Mouse (Mus musculus) intestine, postnatal 0 days (tissue): Measurements from ENCODE around the gene Hmcn1. TPM values are rescaled to one million over a fixed set of nuclear protein-coding genes. Genes with fewer than 3 reads are reported as not detected.

Experiments used
- ATAC-seq: fragments of 200-750 bp; cut with Nextera tagmentation; 2 replicates; pipeline ENCODE4 v1.8.0; 2017; ENCODE audit warnings: mild to moderate bottlenecking, moderate TSS enrichment, moderate library complexity
- H3K27ac ChIP-seq: fragments of 300-500 bp; sonication (generic); 2 replicates; pipeline ENCODE4 v1.5.1; 2014; ENCODE audit warnings: mild to moderate bottlenecking, low read depth, low read length, moderate library complexity
- H3K27me3 ChIP-seq: fragments of 300-500 bp; sonication (generic); replicated peaks from 2 replicates; pipeline ENCODE4 v1.6.1; 2014; ENCODE audit warnings: low read length, mixed read lengths; ENCODE audit not compliant: control insufficient read depth, insufficient read depth
- H3K36me3 ChIP-seq: fragments of 300-500 bp; sonication (generic); 2 replicates; pipeline ENCODE4 v1.6.1; 2014; ENCODE audit warnings: mild to moderate bottlenecking, moderate library complexity; ENCODE audit not compliant: control insufficient read depth, insufficient read depth
- H3K4me1 ChIP-seq: fragments of 300-500 bp; sonication (generic); replicated peaks from 2 replicates; pipeline ENCODE4 v1.6.1; 2014; ENCODE audit warnings: antibody characterized with exemption, low read length, mixed read lengths; ENCODE audit not compliant: control insufficient read depth, insufficient read depth
- H3K4me2 ChIP-seq: fragments of 300-500 bp; sonication (generic); replicated peaks from 2 replicates; pipeline ENCODE4 v1.6.1; 2014; ENCODE audit warnings: low read depth, mild to moderate bottlenecking, moderate library complexity
- H3K4me3 ChIP-seq: fragments of 300-500 bp; sonication (generic); 2 replicates; pipeline ENCODE4 v1.5.1; 2014; ENCODE audit warnings: low read depth, low read length
- H3K9ac ChIP-seq: fragments of 300-500 bp; sonication (generic); 2 replicates; pipeline ENCODE4 v1.6.1; 2014; ENCODE audit warnings: mild to moderate bottlenecking, low read depth, low read length
- H3K9me3 ChIP-seq: fragments of 300-500 bp; sonication (generic); 2 replicates; pipeline ENCODE4 v1.6.1; 2016; ENCODE audit warnings: mixed run types; ENCODE audit not compliant: control insufficient read depth
- CTCF ChIP-seq: sonication (generic); IDR thresholded peaks from 2 replicates; pipeline ENCODE4 v1.5.1; 2016; ENCODE audit warnings: low read depth, mild to moderate bottlenecking, control low read depth, antibody characterized with exemption, moderate library complexity
- WGBS: fragments of 180-500 bp; shearing (Covaris S2); extraction: QIAGEN DNeasy Blood & Tissue Kit; methylation state at CpG from one replicate; pipeline ENCODE4 v1.1.7; 2014; 5-methylcytosine and 5-hydroxymethylcytosine counted together
- polyA plus RNA-seq: library from polyadenylated mRNA; unstranded; fragments of >200 nt; fragmentation: Nextera tagmentation; extraction: Ambion mirVana; gene quantifications from 2 replicates; pipeline ENCODE4 v1.2.1, GENCODE M21; 2015

Gene Hmcn1
- polyA plus RNA-seq, 1 experiment from 2014 or later, result 4.2 TPM

DNA sequence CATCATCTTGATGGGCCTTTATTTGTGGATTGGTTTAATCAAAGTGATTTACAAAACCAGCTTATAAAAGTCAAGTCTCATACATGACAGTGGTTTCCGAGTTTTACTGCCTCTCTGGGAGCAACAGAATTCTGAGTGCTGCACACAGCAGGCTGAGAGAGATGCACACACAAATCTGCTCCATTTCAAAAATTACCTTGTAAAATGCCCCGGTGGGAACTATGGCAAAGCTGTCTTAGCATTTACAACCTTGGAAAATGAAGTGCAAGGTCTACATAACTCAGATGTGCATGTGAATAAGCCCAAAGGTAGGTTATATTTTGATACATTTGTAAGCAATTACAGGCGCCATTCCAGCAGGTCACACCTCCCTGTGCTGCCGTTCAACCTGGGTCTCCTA, 245.5 kb downstream of the Hmcn1 start:
- 84% methylated on average over 4 of the region's 4 CpGs for WGBS
- TF ChIP-seq CTCF, result no peak
- ATAC-seq, result no peak

DNA sequence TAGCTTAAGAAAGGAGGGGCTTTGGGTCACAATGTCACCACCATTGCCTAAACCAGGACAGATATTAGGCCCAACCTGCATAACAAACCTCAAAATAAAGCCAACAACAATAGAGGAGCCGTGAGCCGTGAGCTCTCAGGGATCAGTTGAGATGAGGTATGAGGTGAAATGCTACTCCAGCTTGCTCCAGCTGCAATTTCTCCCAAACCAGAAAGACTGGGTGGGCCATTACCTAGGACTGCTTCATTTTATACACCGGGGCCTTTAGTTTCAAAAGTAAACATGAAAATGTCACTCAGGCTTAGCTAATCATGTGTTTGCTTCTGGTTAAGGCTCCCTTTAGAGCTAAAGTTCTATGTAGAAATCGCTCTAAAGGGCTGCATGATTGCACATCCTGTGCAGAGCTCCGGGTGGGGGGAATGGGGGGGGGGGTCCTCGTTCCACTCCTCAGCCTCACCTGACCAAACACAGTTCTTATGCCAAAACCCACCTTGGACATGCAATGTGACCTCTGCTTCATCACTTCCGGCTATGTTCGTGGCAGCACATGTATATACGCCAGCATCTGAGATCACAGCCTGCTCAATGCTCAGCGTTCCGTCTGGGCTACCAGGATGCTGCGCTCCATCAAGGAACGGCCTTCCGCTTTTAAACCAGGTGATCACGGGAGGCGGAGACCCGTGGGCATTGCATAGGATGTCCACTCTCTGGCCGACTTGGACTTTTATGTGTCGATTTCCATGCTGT, 250.0 kb downstream of the Hmcn1 start:
- Histone ChIP-seq H3K27ac (no peak overlapping the region), H3K27me3 (no peaks in the 10 kb centered on the region)

More for the DNA sequence above, 245.5 kb downstream of the Hmcn1 start:
- Histone ChIP-seq H3K27me3 (no peaks in the 10 kb centered on the region), H3K4me1 (no peaks in the 10 kb centered on the region), H3K4me3 (no peak overlapping the region), H3K36me3 (no peaks in the 10 kb centered on the region), H3K9me3 (no peaks in the 10 kb centered on the region), H3K9ac (no peak overlapping the region), H3K4me2 (no peak overlapping the region), H3K27ac (no peak overlapping the region)

DNA sequence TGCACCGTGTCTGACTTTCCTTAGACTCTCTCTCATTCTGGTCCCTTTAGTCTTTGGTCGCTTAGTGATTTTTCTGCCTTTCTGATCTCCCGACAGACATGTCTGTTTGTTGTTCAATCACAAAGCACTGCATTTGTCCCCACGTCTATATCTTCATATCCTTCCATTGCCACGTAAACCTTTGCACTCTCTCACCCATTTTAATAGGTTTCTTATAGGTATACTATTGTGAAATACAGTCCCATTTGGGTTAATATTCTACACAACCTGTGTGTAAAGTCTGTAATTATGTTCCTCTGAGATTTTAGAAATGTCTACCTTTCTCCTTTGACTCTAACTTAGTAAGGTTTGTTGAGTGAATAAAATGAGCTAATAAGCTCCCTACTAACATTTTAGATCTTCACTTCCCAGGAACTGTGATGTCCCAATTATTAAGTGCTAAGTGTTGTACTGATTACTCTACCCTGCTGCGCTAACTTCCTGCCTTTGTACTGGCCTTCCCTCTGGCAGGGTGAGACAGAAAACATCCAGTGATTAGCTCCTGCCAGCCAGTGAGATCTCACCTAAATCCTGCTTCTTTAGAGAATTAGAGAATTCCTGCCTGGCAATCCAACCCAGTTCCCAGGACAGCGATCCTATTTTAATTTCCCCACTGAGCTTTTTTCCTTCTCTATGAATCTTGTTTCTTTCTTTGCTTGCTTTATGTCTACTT, 250.7 kb downstream of the Hmcn1 start:
- no peak for TF ChIP-seq CTCF
- H3K4me1 ChIP-seq, result no peaks in the 10 kb centered on the region
- peak; percentile 68 for ATAC-seq
- no peak overlapping the region for H3K4me2 ChIP-seq
- 51% methylated on average over 7 of the region's 7 CpGs for WGBS
- H3K9ac ChIP-seq, result no peak overlapping the region
- H3K27ac ChIP-seq, result no peak overlapping the region
- no peaks in the 10 kb centered on the region for H3K27me3 ChIP-seq
- H3K36me3 ChIP-seq, result no peaks in the 10 kb centered on the region
- H3K9me3 ChIP-seq, result no peaks in the 10 kb centered on the region
- no peak overlapping the region for H3K4me3 ChIP-seq

More for the DNA sequence above, 250.0 kb downstream of the Hmcn1 start:
- no peak overlapping the region for H3K4me2 ChIP-seq
- WGBS, result 75% methylated on average over 19 of the region's 19 CpGs
- H3K36me3 ChIP-seq, result no peaks in the 10 kb centered on the region
- ATAC-seq, result no peak
- no peaks in the 10 kb centered on the region for H3K4me1 ChIP-seq
- no peak overlapping the region for H3K4me3 ChIP-seq
- no peak for TF ChIP-seq CTCF
- H3K9ac ChIP-seq, result no peak overlapping the region
- no peaks in the 10 kb centered on the region for H3K9me3 ChIP-seq

DNA sequence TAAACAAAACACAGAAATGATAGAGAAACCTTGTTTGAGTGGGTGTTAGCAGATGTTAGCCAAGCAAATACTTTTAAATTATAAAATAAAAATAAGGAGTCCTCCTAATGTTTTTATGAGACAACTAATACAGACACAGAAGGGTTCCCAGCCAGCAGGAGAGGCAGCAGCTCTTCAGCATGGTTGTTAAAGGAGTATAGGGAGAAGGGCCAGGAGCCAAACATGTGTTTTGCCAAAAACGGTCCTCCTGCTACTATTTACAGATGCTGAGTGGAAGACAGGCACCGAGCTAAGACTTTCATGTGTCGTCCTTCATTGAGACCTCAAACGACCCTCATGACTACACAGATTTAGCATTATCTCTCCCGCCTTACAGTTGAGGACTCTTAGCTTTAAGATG, 281.8 kb downstream of the Hmcn1 start:
- H3K4me2 ChIP-seq, result no peak overlapping the region
- no peak overlapping the region for H3K9ac ChIP-seq
- H3K27me3 ChIP-seq, result no peaks in the 10 kb centered on the region
- WGBS, result 51% methylated on average over 5 of the region's 5 CpGs
- no peaks in the 10 kb centered on the region for H3K36me3 ChIP-seq
- H3K27ac ChIP-seq, result no peak overlapping the region
- no peak for TF ChIP-seq CTCF
- no peaks in the 10 kb centered on the region for H3K9me3 ChIP-seq
- no peak overlapping the region for H3K4me3 ChIP-seq
- no peak for ATAC-seq
- no peaks in the 10 kb centered on the region for H3K4me1 ChIP-seq

DNA sequence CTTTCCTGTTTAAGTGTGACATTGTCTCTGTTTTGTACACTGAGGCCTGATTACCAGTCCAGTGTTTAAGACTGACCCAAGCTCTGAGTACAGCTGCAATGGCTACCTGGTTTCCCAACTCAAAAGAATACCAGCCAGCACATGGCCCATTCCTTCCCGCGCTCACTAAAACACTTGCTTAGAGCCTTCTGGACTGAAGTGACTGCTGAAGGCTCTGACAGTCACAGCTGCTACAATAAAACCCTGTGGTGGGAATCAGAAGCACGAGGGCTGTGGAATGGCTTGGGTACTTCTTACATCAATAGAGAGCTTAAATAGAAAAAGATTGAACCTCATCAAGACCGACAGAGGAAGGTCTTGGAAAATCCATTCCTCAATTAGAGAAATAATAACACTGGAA, 286.7 kb downstream of the Hmcn1 start:
- Histone ChIP-seq H3K4me1 (no peaks in the 10 kb centered on the region), H3K9me3 (no peaks in the 10 kb centered on the region), H3K4me2 (no peak overlapping the region), H3K4me3 (no peak overlapping the region), H3K27me3 (no peaks in the 10 kb centered on the region), H3K27ac (no peak overlapping the region), H3K36me3 (no peaks in the 10 kb centered on the region), H3K9ac (no peak overlapping the region)
- TF ChIP-seq CTCF, result no peak
- WGBS, result 85% methylated on average over 4 of the region's 4 CpGs
- ATAC-seq, result no peak

DNA sequence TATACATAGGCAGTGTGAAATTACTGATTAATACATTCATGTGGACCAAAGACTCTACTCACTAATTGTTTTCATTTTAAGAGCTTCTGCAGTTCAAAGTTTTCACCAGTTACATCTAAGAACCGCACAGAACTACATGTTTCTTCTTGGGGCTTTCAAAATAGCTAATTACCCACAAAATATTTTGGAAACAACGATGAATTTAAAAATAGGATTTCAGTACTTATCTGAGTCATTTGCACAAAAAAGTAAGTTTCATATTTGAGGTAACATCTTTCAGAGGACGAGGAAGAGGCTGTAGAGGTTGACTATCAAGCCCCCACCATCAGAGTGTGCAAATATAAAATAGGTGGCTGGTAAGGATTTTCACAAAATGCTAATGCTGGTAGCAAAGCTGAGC, 295.5 kb downstream of the Hmcn1 start:
- TF ChIP-seq CTCF, result no peak
- no peak for ATAC-seq
- H3K4me1 ChIP-seq, result no peaks in the 10 kb centered on the region
- H3K36me3 ChIP-seq, result no peaks in the 10 kb centered on the region
- no peak overlapping the region for H3K27ac ChIP-seq
- no peak overlapping the region for H3K4me2 ChIP-seq
- H3K9ac ChIP-seq, result no peak overlapping the region
- no peaks in the 10 kb centered on the region for H3K9me3 ChIP-seq
- no peak overlapping the region for H3K4me3 ChIP-seq
- WGBS, result 88% methylated on average over 3 of the region's 3 CpGs
- no peaks in the 10 kb centered on the region for H3K27me3 ChIP-seq
